Mouse (Mus musculus) MEL (cell line): ENCODE measurements around the gene Gm42878. TPM values are rescaled to one million over a fixed set of nuclear protein-coding genes. Genes with fewer than 3 reads are reported as not detected.

Experiments used
- DNase-seq: peaks from one replicate; pipeline ENCODE4 v3.0.0; 2011; ENCODE audit warnings: low read depth, low spot score
- H3K27ac ChIP-seq: 2 replicates; pipeline ENCODE4 v1.5.1; 2012; ENCODE audit warnings: low read depth, mild to moderate bottlenecking, control low read depth, low read length, moderate library complexity; ENCODE audit not compliant: control insufficient read depth
- H3K27me3 ChIP-seq, 2 experiments: fragments of 150-350 bp in 1 of 2; sonication (generic) in 1 of 2; 2 replicates each; pipeline ENCODE4 v1.6.1; 2012; ENCODE audit warnings: low read length in 2 of 2, mild to moderate bottlenecking in 2 of 2, improper control_type of control experiment in 1 of 2, moderate library complexity in 1 of 2; ENCODE audit not compliant: insufficient read depth in 2 of 2, control insufficient read depth in 1 of 2
- H3K36me3 ChIP-seq, 2 experiments: 2 replicates each; pipeline ENCODE4 v1.6.1; 2012 to 2014; ENCODE audit warnings: low read length in 2 of 2, improper control_type of control experiment in 1 of 2, inconsistent platforms in 1 of 2, mild to moderate bottlenecking in 1 of 2; ENCODE audit not compliant: insufficient read depth in 2 of 2, control insufficient read depth in 1 of 2
- H3K4me1 ChIP-seq, 2 experiments: fragments of 150-350 bp in 1 of 2; sonication (generic) in 1 of 2; 2 replicates each; pipeline ENCODE4 v1.6.1; 2012; ENCODE audit warnings: low read length in 2 of 2, improper control_type of control experiment in 1 of 2, mild to moderate bottlenecking in 1 of 2; ENCODE audit not compliant: insufficient read depth in 2 of 2, control insufficient read depth in 1 of 2
- H3K4me3 ChIP-seq, 2 experiments: fragments of 150-350 bp in 1 of 2; sonication (generic) in 1 of 2; 2 replicates each; pipeline ENCODE4 v1.5.1; 2012; ENCODE audit warnings: low read depth in 2 of 2, low read length in 2 of 2, mild to moderate bottlenecking in 2 of 2, moderate library complexity in 2 of 2, control low read depth in 1 of 2, improper control_type of control experiment in 1 of 2; ENCODE audit not compliant: control insufficient read depth in 1 of 2, insufficient read depth in 1 of 2
- H3K79me2 ChIP-seq: 2 replicates; pipeline ENCODE4 v1.6.1; 2012; ENCODE audit warnings: mild to moderate bottlenecking, low read length, moderate library complexity; ENCODE audit not compliant: control insufficient read depth, poor library complexity, insufficient read depth
- H3K9ac ChIP-seq: 2 replicates; pipeline ENCODE4 v1.6.1; 2012; ENCODE audit warnings: low read depth, mild to moderate bottlenecking, control low read depth, low read length, moderate library complexity; ENCODE audit not compliant: control insufficient read depth, poor library complexity, severe bottlenecking
- H3K9me3 ChIP-seq: fragments of 150-350 bp; sonication (generic); replicated peaks from 2 replicates; pipeline ENCODE4 v1.6.1; 2012; ENCODE audit warnings: mild to moderate bottlenecking, low read length, improper control_type of control experiment, moderate library complexity; ENCODE audit not compliant: insufficient read depth
- CHD1 ChIP-seq: IDR thresholded peaks from 2 replicates; pipeline ENCODE4 v1.6.1; 2012; ENCODE audit warnings: low read depth, mild to moderate bottlenecking, inconsistent platforms, low read length, improper control_type of control experiment
- CHD2 ChIP-seq: IDR thresholded peaks from 2 replicates; pipeline ENCODE4 v1.6.1; 2011; ENCODE audit warnings: low read length, improper control_type of control experiment
- CTCF ChIP-seq, 3 experiments: IDR thresholded peaks in 2 of 3; conservative IDR thresholded peaks in 1 of 3; 2 replicates each; pipeline ENCODE4 v1.5.1; 2011 to 2012; ENCODE audit warnings: low read length in 3 of 3, low read depth in 2 of 3, mild to moderate bottlenecking in 2 of 3, improper control_type of control experiment in 1 of 3, inconsistent platforms in 1 of 3, mixed read lengths in 1 of 3, moderate library complexity in 1 of 3; ENCODE audit not compliant: control insufficient read depth in 1 of 3, insufficient read depth in 1 of 3, poor library complexity in 1 of 3, severe bottlenecking in 1 of 3
- EP300 ChIP-seq, 2 experiments: IDR thresholded peaks; 2 replicates each; pipeline ENCODE4 v1.6.1; 2011; ENCODE audit warnings: improper control_type of control experiment in 2 of 2, low read length in 2 of 2, low read depth in 1 of 2, mild to moderate bottlenecking in 1 of 2
- GABPA ChIP-seq: IDR thresholded peaks from 2 replicates; pipeline ENCODE4 v1.6.1; 2012; ENCODE audit warnings: low read depth, mild to moderate bottlenecking, inconsistent platforms, low read length, improper control_type of control experiment, moderate library complexity
- GATA1 ChIP-seq: IDR thresholded peaks from 2 replicates; pipeline ENCODE4 v1.6.1; 2011; ENCODE audit warnings: low read depth, low read length, improper control_type of control experiment
- HCFC1 ChIP-seq: IDR thresholded peaks from 2 replicates; pipeline ENCODE4 v1.6.1; 2012; ENCODE audit warnings: low read depth, mild to moderate bottlenecking, inconsistent platforms, low read length, improper control_type of control experiment, moderate library complexity
- JUND ChIP-seq: IDR thresholded peaks from 2 replicates; pipeline ENCODE4 v1.6.1; 2011; ENCODE audit warnings: low read depth, mild to moderate bottlenecking, improper control_type of control experiment, low read length
- KAT2A ChIP-seq: conservative IDR thresholded peaks from 2 replicates; pipeline ENCODE4 v1.6.1; 2012; ENCODE audit warnings: low read depth, low read length, improper control_type of control experiment, inconsistent platforms
- MAZ ChIP-seq: IDR thresholded peaks from 2 replicates; pipeline ENCODE4 v1.6.1; 2012; ENCODE audit warnings: low read depth, mild to moderate bottlenecking, inconsistent platforms, low read length, improper control_type of control experiment
- MYB ChIP-seq: IDR thresholded peaks from 2 replicates; pipeline ENCODE4 v1.6.1; 2011; ENCODE audit warnings: mild to moderate bottlenecking, low read depth, low read length, improper control_type of control experiment
- MYC ChIP-seq: IDR thresholded peaks from 2 replicates; pipeline ENCODE4 v1.6.1; 2011; ENCODE audit warnings: low read depth, mild to moderate bottlenecking, low read length, improper control_type of control experiment, moderate library complexity
- POLR2AphosphoS5 ChIP-seq: IDR thresholded peaks from 2 replicates; pipeline ENCODE4 v1.6.1; 2012; ENCODE audit warnings: low read depth, borderline replicate concordance, mild to moderate bottlenecking, inconsistent platforms, low read length, moderate library complexity, mixed read lengths
- SIN3A ChIP-seq: IDR thresholded peaks from 2 replicates; pipeline ENCODE4 v1.6.1; 2012; ENCODE audit warnings: low read length, improper control_type of control experiment, inconsistent platforms
- SMC3 ChIP-seq: IDR thresholded peaks from 2 replicates; pipeline ENCODE4 v1.6.1; 2011; ENCODE audit warnings: low read depth, low read length, improper control_type of control experiment
- TCF12 ChIP-seq: IDR thresholded peaks from 2 replicates; pipeline ENCODE4 v1.6.1; 2014; ENCODE audit warnings: low read depth, mild to moderate bottlenecking, inconsistent platforms, low read length, improper control_type of control experiment, moderate library complexity
- USF1 ChIP-seq: IDR thresholded peaks from 2 replicates; pipeline ENCODE4 v1.6.1; 2014; ENCODE audit warnings: low read depth, mild to moderate bottlenecking, inconsistent platforms, low read length, improper control_type of control experiment, moderate library complexity
- USF2 ChIP-seq, 2 experiments: IDR thresholded peaks; 2 replicates each; pipeline ENCODE4 v1.6.1; 2011 to 2012; ENCODE audit warnings: improper control_type of control experiment in 2 of 2, low read length in 2 of 2, borderline replicate concordance in 1 of 2, inconsistent platforms in 1 of 2, low read depth in 1 of 2, mild to moderate bottlenecking in 1 of 2; ENCODE audit not compliant: insufficient read depth in 1 of 2
- ZKSCAN1 ChIP-seq: IDR thresholded peaks from 2 replicates; pipeline ENCODE4 v1.6.1; 2012; ENCODE audit warnings: low read depth, mild to moderate bottlenecking, inconsistent platforms, low read length, improper control_type of control experiment, moderate library complexity
- ZMIZ1 ChIP-seq: IDR thresholded peaks from 2 replicates; pipeline ENCODE4 v1.6.1; 2012; ENCODE audit warnings: low read depth, mild to moderate bottlenecking, inconsistent platforms, low read length, improper control_type of control experiment, moderate library complexity
- polyA plus RNA-seq, 2 experiments: library from polyadenylated mRNA; stranded (reverse) in 1 of 2; unstranded in 1 of 2; fragments of >175 nt in 1 of 2; fragments of >200 nt in 1 of 2; gene quantifications; 2 replicates each; pipeline versions ENCODE4 v1.2.1 to v1.2.4; 2012; ENCODE audit warnings: low replicate concordance in 2 of 2, low read depth in 1 of 2; ENCODE audit not compliant: insufficient read length in 2 of 2, insufficient read depth in 1 of 2, missing spikeins in 1 of 2
- total RNA-seq: library from RNA; depleted of rRNA; stranded (reverse); fragments of 300-350 nt; gene quantifications from 2 replicates; pipeline ENCODE4 v1.2.3, GENCODE M21; 2012

Gm42878 gene
- total and polyA plus RNA-seq, 3 experiments, result not detected

GRCm38 (mm10) chr5:121576927-121577488 lies 31.7 kb upstream of the Gm42878 start:
- no peak overlapping the region for H3K4me3 ChIP-seq
- DNase-seq, result no peak
- TF ChIP-seq TCF12 (no peak), USF1 (no peak), SMC3 (no peak), MYB (no peak), JUND (no peak), GATA1 (no peak), MAZ (no peak), EP300 (IDR thresholded peaks at IDR 0.05; ENCODE audit: low read depth in 1 of 2, low read length in 2 of 2) (no peak), GABPA (no peak), ZKSCAN1 (no peak), ZMIZ1 (no peak), MYC (no peak), USF2 (IDR thresholded peaks at IDR 0.05; ENCODE audit: borderline replicate concordance in 1 of 2, insufficient read depth in 1 of 2, low read depth in 1 of 2, low read length in 2 of 2) (no peak), POLR2AphosphoS5 (no peak), CTCF (IDR thresholded peaks at IDR 0.05 in 2 of 3, conservative IDR thresholded peaks at IDR 0.05 in 1 of 3; ENCODE audit: control insufficient read depth in 1 of 3, insufficient read depth in 1 of 3, low read depth in 2 of 3, low read length in 3 of 3, poor library complexity in 1 of 3, severe bottlenecking in 1 of 3) (no peak), HCFC1 (no peak), CHD2 (no peak), KAT2A (no peak)
- no peak overlapping the region for H3K9ac ChIP-seq
- no peaks in the 10 kb centered on the region for H3K27me3 ChIP-seq
- no peaks in the 10 kb centered on the region for H3K9me3 ChIP-seq
- H3K79me2 ChIP-seq, result no peaks in the 10 kb centered on the region
- no peaks in the 10 kb centered on the region; a peak in 2 of 4 replicates for H3K36me3 ChIP-seq
- H3K27ac ChIP-seq, result no peak overlapping the region
- no peaks in the 10 kb centered on the region for H3K4me1 ChIP-seq

DNA sequence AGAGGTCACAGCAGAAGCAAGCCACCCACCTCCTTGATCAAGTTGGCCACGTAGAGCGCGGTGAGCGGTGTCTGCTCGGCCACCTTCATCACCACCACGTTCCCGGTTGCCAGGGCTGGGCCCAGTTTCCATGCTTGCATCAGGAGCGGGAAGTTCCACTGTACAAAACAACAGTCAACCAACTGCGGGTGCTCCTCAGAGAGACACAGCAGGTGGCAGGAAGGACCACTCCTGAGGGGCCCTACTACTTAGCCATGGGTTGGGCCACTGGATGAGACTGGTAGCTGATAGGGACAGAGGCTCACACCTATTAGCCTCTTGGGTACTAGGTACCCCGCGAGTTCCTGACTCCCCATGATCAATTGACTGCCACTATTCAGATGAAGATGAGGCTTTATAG lies 30.6 kb upstream of the Gm42878 start:
- Histone ChIP-seq H3K27me3 (no peaks in the 10 kb centered on the region), H3K27ac (no peak overlapping the region)
- TF ChIP-seq CHD1, result no peak
- no peak for TF ChIP-seq SIN3A
- TF ChIP-seq, all 39 proteins: peak for 0
- Histone ChIP-seq H3K36me3 (peaks cover 0 to 1% of the 10 kb centered on the region in 2 experiments; a peak in 2 of 4 replicates), H3K4me1 (no peaks in the 10 kb centered on the region), H3K79me2 (no peaks in the 10 kb centered on the region), H3K4me3 (no peak overlapping the region), H3K9ac (no peak overlapping the region), H3K9me3 (no peaks in the 10 kb centered on the region)
- no peak for DNase-seq
